Mouse (Mus musculus) kidney, adult 11 months (tissue): ENCODE results near the gene St6galnac4.

Experiments
- DNase-seq: peaks from one replicate; pipeline ENCODE4 v3.0.0; 2022

St6galnac4 gene

DNA sequence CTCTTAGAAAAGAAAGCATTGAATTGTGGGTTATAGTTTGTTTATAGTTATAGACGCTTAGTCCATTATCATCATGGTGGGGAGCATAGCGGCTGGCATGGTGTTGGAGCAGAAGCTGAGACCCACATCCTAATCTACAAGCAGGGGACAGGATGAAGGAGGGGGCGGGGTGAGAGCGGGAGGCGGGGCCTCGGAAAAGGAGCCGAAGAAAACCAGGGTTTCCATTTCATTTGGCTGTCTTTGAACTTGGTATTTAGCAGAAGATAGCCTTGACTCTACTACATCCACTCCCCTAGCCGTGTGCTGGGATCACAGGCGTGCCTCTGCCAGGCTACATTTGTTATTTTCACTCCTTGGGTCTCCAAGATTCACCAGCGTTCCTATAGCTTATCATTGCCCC is 17.7 kb downstream of the St6galnac4 start:
- DNase-seq, result no peak

DNA sequence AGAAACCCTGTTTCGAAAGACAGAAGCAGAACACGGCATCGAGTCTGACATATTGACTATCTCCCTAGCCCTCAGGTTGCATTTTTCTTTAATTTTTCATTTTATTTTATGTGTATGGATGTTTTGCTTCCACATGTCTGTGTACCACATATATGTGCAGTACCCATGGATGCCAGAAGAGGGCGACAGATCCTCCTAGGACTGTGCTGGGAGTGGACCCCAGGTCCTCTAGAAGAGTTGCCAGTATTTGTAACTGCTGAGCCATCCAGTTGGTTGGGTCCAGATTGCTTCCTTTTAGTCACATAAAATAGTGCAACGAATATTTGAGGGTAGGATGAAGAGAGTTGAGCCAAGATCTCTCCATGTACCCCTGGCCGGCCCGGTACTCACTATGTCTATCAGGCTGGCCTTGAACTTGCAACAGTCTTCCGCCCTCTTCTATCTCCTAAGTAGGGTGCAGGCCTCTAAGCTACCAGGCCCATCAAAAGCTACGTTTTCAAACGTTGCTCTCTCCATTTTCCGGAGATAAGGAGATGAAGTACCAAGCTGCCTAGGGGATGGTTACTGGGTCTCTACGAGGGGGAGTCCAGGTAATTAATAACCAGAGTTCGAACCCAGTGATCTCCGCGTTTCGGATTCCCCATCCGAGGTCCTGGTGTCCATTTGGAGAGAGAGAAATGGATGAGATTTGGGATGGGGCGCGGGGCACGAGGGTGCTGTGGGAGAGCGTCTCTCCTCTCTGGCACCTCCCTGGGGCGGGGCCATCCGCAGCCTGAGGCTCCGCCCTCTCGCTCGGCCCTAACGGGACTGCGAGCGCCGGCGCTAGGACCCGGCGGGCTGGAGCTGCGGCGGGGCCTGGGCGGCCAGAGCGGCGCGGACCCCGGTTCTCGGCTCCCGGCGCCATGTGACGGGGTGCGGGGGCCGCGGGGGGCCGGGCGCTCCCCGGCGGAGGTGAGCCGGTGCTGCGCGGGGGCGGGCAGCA is 19.6 kb downstream of the St6galnac4 start:
- DNase-seq, result peak; percentile 66

DNA sequence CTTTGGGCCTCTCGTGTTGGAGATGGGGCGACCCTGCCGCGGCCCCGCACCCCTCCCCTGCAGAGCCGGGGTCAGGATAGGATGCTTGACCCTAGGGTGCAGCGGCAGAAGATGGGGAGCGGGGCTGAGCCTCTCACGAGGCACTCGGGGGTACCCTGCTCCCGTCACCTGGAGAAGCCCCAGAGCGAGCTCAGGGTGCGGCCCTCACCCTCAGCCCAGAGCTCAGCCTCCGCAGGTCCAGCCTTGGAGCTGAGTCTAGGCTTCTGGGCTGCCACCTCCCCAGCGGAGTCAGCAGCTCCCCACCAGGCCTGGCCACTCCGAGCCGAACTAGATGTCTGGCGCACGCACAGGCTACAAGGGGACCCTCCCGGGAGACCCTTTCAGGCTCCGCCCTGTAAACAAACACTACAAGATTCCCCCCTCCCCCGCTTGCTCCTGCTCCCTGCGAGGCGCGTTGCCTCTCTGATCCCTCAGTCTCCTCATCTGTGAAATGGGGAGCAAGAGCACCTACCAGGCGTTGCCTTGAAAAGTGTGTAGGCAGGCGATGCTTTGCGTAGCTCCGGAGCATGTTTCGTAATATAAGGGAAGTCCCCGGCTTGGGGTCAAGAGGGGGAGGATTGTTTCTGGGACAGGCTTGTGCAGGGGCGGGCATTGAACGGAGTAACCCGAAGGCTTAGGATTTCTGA is 20.5 kb downstream of the St6galnac4 start:
- no peak for DNase-seq

DNA sequence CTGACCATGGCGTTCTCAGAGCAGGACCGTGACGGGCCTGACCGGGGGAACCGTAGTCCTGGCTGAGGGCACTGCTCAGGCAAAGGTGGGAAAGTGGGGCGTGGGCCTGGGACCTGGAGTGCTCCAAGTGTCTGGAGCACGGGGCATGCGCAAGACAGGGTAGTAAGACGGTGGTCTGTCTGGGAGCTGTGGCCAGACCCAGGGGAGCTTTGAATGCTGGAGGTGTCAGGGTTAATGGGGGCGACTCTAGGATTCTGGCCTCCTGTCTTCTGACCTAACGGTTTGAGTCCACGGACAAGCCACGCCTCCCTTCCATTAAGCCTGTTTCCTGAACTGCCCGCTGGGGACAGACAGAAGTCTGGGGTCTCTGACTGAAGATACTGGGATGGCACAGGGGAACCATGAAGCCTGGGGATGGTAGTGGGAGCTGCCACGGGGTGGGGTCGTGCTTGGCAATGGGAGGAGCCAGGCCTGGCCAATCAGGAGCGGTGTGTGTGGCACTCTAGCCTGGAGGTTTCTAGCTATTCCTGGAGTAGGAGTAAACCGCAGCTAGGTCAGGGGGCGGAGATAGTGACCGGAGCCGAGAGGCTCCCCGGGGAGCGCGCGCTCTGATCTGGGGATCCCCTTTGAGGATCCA is 21.4 kb downstream of the St6galnac4 start:
- peak; percentile 66 for DNase-seq

DNA sequence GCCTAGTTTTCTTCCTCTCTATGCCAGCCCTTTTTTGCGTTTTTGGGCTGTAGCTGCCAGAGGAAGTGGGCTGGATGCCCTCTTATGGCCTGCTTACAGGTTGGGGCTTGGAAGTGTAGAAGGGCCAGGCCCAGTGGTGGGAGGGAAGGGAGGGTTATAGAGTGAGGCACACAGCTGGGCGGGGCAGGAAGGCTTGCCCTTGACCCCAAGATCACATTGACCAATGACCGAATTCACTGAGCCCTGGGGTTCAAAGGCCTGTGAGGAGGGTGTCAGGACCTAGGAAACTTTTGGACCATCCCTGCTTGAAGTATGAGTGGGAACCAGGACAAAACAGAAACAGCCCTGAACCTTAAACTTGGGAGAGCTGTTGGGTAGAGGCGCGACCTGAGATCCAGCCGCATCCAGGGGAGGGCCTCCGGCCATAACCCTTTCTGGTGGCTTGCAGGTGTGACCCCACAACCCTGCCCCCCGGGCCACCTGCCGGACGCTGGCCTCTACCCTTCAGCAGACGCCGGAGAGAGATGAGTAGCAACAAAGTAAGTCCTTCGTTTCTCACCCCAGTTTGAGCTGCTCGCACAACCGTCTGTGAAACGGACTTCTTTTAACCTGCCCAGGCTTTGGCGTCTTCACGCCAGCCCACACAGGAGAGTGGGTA is 22.0 kb downstream of the St6galnac4 start:
- DNase-seq, result no peak

DNA sequence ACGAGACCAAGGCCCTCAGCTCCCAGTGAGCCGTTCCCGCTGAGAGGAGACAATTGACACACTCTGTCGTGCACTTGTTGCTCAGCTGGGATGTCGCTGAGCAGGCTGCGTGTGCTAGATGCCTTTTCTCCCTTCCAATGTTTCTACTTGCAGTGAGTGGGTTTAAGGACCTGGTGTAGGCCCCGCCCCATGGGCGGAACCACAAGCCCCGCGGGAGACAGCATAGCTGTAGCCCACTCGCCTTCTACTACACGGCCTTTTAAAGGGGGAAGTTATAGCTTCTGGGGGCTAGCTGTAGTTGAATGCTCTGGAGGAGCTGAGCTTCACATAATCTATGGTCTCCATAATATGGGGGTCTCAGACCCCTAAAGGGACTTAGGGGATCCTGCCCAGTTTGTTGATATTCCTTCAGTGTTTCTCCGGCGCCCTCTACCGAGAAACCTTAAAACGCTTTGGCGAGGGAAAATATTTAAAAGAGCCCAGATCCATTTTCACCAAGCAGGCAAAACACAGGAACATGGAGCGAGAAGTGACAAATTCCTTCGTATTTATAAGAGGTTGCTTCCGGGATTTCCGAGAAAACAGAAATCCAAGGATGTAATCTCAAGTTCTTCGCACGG is 23.8 kb downstream of the St6galnac4 start:
- DNase-seq, result no peak

DNA sequence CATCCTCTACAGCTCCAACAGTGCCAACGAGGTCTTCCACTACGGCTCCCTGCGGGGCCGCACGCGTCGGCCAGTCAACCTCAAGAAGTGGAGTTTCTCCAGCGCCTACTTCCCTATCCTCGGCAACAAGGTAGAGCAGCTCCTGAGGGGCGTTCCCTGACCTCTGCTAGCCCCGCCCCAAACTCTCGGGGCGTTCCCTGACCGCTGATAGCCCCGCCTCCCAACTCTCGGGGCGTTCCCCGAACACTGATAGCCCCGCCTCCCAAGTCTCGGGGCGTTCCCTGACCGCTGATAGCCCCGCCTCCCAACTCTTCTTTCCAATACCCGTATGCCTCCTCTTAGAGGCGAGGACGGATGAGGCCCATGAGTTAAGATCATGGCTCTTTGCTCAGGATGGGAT is 25.4 kb downstream of the St6galnac4 start:
- DNase-seq, result no peak

DNA sequence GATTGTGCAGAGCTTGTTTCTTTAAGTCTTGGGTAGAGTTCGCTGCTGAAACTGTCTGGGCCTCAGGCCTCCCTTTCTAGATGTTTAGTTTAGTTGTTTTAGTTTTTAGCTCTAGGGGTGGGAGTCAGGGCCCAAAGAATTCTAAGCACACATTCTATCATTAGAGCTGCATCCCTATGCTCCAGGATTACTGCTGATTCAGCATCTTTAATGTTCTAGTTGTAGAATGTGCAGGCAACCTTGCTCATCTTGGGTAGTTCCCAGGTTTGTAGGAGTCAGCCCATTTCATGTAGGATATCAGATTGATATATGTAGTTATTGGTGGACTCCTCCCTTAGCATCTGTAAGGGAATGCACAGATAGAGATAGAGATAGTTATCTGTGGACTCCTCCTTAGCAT is 30.2 kb downstream of the St6galnac4 start:
- DNase-seq, result no peak

DNA sequence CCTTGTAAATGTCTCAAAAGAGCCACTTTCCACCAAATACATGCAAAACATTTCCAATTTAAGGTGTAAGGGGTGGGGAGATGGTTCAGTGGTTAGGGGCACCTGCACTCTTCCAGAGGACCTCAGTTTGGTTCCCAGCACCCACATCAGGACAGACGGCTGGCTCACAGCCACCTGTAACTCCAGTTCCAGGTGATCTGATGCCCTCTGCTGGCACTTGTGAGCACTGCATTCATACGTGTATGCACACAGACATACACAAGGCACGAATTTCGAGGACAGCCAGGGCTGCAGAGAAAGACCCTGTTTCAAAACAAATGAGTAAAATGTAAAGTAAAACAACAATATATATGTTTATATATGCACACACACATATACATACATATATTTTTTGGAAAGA is 30.7 kb downstream of the St6galnac4 start:
- no peak for DNase-seq

DNA sequence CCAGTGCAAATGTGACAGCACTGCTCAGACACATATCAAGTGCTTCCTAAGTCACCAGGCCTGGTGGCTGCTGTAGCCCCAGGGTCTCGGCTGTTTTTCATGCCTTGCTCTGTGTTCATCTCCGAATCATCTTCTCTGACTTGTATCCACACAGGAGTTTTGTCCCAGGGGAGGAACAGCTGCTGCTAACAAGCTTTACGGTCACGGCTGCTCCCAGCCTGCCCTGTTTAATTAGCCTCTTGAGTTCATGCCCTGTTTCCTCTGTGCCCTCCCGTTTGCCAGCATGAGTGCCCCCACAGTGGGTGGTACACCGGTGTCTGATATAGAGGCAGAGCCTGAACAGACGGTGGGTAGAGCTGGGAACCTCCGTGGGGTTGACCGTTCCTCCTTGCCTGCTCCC is 31.2 kb downstream of the St6galnac4 start:
- DNase-seq, result no peak

DNA sequence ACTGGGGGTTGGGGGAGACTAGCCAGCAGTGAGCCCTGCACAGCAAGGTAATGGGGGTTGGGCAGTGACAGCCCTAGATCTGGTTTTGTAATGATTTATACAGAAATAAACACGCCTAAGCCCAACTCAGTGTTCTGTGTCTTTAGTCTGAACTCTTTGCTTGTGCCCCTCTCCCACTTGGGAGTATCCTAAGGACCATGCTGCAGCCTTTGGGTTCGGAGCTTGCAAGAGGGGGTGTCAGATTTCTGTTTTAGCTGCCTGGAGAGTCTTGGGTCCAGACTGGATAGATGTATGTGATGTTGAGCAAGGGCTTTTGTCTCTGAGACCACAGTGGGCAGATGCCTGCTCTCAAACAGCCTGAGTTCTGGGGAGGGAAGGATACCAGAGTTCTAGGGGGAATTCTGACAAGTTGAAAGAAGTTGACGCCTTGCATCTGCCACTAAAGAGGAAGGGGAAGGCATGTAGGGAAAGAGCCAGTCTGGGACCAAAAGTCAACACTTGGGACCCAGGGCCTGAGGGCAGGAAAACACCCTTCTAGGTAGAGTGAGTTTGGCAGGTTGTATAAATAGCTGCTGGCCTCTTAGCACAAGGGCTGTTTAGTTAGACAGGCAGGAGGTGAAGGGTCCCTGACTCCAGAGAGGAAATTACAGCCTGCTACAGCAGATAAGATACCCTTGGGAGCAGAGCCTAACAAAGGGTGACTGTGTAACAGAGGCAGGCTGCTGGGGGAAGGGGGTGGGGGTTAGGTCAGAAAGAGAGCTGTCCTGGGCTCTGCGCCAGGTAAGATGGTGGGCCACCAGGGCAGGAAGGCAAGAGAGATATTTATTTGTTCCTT is 34.0 kb downstream of the St6galnac4 start:
- peak; percentile 77 for DNase-seq

DNA sequence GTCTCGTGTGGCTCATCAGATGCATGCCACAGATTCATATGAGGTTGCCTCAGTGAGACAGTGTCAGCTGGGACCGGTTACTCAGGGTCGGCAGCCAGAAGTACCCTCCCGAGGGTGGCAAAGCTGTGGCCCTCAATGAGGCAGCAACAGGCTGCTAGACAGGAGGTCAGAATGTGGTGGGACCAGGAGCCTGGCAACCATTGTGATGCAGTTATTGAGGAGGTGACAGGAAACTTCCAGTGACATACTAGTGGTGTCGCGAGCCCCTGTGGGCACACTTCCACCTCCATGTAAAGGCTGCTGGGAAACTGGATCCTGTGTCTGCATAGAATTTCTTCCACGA is 34.6 kb downstream of the St6galnac4 start, which contains the start of gene Ak1:
TSS of gene Ak1 (plus strand) at position 242 of the 343 bp plus-strand sequence.
- DNase-seq, result no peak

DNA sequence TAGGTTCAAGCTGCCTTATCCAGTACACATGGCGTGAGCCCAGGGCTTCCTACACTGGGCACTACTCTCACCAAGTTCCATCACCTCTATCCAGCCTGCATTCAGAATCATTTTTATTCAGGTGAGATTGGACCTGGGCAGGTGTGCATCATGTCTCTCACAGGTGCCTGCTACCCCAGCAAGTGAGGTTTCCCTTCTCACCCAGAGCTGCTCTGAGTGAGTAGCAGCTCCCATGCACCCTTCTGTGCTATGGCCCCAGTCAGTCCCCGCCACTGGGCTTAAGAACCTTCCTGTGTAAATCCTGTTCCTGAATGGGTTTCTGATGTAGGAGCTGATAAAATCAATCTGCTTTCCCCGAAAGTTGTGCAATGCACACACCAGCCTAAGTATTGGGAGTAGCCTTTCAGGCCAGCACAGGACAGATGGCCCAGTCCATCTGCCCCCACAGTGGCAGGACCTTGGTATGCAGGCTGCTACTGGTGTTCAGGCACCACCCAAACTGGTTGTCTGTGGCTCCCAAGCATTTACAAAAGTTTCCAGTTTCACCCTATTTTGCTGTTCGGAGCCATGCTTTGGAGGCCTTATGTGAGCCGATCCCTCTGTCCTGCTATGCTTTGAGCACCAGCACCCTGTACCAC is 37.3 kb downstream of the St6galnac4 start:
- DNase-seq, result no peak

DNA sequence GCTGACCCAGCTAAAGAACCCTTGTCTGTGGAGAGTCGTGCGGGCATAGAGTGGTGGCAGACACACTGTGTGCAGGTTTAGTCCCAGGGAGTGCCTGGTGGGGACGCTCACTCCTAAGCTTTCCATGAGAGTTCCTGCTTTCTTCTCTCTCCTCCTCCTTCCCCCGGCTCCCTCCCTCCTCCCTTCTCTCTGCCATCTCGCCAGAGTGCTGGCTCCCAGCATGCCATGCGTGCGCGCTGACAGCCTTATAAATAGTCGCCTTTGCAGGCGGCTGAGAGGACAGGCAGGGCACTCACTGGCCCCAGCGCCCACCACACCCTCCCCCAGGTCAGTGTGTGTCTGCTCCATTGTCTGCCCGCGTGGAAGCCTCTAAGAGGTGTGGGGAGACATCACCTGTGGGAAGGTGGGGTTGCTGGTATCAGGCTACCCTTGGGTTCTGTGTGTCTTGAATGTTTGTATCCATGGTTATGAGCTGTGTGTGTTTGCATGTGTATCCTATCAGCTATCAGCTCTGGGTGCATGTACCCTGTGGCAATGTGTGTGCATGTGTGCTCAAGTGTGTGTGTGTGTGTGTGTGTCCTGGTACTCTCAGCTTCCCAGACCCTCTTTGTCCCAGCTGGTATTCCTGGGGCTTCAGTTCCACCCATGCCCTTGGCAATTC is 38.4 kb downstream of the St6galnac4 start:
- peak; percentile 73 for DNase-seq

DNA sequence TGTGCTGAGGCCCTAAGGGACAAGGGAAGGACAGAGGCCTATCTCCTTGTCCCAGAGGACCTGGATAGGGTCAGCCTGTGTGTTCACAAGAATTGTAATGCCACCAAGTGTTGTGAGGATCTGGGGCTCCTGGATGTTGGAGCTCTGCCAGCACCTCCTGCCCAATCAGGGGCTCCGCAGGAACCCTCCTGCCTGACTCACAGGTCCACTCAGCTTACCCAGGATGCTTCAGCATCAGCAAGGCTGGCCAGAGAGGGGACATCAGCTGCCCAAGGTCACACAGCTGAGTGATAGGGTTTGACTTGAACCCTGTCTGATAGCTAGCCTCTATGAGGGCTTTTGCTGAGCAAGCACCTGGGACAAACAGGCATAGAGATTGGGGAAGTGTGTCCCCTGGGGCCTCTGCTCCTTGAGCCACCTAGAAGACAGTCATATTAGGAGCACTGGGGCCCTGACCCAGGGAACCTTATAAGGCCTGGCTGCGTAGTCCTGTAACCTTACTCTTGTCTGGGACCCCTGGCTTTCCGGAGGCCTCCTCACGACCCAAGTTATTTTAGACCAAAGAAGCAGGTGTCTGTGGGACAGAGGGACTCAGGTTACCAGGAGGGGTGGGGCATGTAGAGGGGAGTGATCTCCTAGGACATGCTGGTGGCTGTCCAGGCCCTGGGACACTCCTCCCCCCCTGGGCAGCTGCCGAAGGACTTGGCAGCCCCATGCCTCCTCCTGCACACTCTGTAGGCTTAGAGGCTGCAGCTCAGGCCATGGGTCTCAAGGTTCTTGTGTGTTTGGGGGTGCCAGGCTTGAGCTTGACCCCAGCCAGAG is 39.2 kb downstream of the St6galnac4 start:
- peak; percentile 62 for DNase-seq

DNA sequence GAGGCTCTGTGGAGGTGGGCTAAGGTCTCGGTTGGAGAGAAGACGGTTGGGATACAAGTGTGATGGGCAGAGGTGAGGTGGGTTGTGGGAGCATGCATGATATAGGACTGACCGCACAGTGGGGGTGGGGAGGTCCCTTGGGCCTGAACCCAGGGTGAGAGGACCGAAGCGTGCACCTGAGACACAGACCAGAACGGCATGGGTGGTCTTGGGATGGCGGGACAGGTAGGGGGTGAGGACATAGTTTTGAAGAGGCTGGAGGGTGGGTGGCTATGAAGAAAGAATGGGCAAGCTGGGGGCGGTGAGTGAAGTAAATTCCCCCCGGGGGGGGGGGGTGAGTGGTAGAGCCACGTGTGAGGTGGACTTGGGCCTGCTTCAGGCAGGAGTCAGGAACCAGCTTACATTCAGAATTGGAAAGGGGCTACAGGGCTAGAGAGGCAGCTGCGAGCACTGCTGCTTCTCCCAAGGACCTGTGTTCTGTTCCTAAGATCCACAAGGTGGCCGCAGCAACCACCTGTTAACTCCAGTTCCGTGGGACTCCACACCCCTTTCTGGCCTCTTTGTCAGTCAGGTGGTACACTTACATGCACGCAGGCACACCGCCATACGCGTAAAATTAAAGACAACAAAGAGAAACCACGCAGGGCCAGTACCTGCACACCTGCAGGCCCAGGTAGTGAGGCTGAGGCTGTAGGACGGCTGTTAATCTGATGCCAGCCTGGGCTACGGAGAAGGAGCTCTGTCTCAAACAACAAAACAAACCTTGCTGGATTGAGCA is 40.6 kb downstream of the St6galnac4 start:
- peak; percentile 41 for DNase-seq

DNA sequence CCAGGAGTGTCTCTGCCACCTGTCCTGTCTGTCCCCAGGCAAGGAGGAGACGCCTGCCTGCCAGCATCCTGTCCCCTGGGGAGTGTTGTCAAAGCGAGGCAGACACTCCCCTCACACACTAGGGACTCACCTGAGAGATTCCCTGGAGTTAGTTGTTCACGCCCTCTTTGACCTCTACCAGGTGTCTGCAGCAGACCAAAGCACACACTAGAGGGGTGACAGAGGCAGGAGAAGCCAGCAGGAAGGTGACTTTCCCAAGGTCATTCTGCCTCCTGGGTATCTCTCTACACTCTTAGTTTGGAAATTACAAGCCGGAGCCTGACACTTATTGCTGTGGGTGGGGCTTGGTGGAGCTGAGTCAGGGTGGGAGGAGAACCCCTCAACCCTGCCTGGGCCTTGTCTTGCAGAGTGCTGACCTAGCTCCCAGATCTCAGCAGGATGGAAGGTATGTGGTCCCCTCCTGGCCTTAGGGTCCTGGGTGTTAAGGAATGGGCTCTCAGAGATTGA is 41.2 kb downstream of the St6galnac4 start:
- DNase-seq, result peak; percentile 49

DNA sequence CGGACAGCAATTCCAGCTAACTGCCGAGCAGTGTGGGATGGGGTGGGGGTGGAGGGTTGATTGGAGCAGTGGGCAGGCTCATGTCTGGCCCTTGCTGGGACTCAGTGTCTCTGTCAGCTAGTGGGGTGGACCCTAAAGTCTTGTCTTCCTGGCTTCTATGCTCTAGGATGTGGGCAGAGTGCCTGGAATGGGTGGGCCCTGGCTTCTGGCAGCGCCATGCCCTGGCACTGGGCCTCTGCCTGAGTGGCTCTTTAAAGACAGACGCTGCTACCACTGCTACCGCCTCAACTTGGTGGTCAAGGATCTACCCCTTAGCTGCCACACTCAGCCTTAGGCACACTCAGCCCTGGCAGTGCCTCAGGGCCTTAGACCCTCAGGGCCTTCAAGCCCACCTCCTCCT is 41.8 kb downstream of the St6galnac4 start:
- DNase-seq, result peak; percentile 71
